Mouse (Mus musculus): ENCODE results near the gene Hs6st2. TPM values are rescaled to one million over a fixed set of nuclear protein-coding genes. Genes with fewer than 3 reads are reported as not detected.

The Hs6st2 gene
- not detected in 2 replicates for total RNA-seq (2012; rRNA removed)
- polyA plus RNA-seq (2012; ENCODE audit: insufficient read depth in 1 of 2, insufficient read length in 2 of 2, low read depth in 1 of 2, low replicate concordance in 2 of 2, missing spikeins in 1 of 2): not detected

GRCm38 (mm10) chrX:51681756-51682155, at the start of gene Hs6st2:
Hs6st2 (minus strand) TSS chrX:51681856.
- Histone ChIP-seq H3K79me2 (ENCODE audit: control insufficient read depth, insufficient read depth, low read length, poor library complexity) (no peaks in the 10 kb centered on the region), H3K4me3 (ENCODE audit: control insufficient read depth in 1 of 2, insufficient read depth in 1 of 2, low read depth in 2 of 2, low read length in 2 of 2) (no peak within 1 kb of the TSS), H3K36me3 (ENCODE audit: control insufficient read depth in 1 of 2, insufficient read depth in 2 of 2, low read length in 2 of 2) (peaks cover 0 to 8% of the 10 kb centered on the region in 2 experiments; a peak in 2 of 4 replicates), H3K9ac (ENCODE audit: control insufficient read depth, low read depth, low read length, poor library complexity, severe bottlenecking) (no peak within 1 kb of the TSS), H3K27ac (ENCODE audit: control insufficient read depth, low read depth, low read length) (no peak within 1 kb of the TSS), H3K9me3 (replicated peaks; ENCODE audit: insufficient read depth, low read length) (no peaks in the 10 kb centered on the region), H3K4me1 (ENCODE audit: control insufficient read depth in 1 of 2, insufficient read depth in 2 of 2, low read length in 2 of 2) (peaks cover 2 to 12% of the 10 kb centered on the region in 2 experiments; a peak in 2 of 4 replicates), H3K27me3 (ENCODE audit: control insufficient read depth in 1 of 2, insufficient read depth in 2 of 2, low read length in 2 of 2) (no peaks in the 10 kb centered on the region)
- no peak for DNase-seq (ENCODE audit: low read depth, low spot score)
- TF ChIP-seq SIN3A (IDR thresholded peaks at IDR 0.05; ENCODE audit: low read length): no peak
- TF ChIP-seq ELF1 (IDR thresholded peaks at IDR 0.05; ENCODE audit: low read depth, low read length): no peak
- TF ChIP-seq RAD21 (IDR thresholded peaks at IDR 0.05; ENCODE audit: low read depth, low read length): no peak
- no peak for TF ChIP-seq ZKSCAN1 (IDR thresholded peaks at IDR 0.05; ENCODE audit: low read depth, low read length)
- no peak for TF ChIP-seq MAZ (IDR thresholded peaks at IDR 0.05; ENCODE audit: low read depth, low read length)
- no peak for TF ChIP-seq USF1 (IDR thresholded peaks at IDR 0.05; ENCODE audit: low read depth, low read length)

DNA sequence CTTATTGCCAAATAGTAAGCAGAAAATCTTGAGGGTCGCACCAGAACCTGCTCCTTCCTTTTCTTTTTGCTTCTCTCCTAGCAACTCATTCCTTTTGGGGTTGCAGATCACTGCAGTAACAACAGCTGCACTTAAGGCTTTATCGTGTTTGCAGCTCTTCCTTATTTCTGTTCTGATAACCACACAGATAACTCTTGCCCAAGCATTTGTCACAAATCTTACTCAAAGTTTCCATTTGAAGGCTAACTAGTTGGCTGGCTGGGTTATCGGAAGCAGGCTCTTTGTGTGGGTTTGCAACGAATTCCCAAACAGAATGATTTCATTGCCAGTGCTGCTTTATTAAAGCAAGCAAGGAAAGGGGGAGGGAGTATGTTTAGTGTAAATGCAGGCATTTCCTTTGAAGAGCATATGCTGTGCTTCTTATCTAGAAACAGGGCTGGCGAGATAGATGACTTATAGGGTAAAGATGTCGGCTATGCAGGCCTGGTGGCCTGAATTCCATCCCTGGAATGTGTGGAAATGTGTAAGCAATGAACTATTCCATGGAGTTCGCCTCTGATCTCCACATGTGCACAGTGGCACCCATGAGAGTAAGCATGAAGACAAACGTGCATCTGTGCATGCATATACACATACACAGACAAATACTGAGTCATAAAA, 32.6 kb upstream of the Hs6st2 start:
- no peak for DNase-seq (ENCODE audit: low read depth, low spot score)
- no peaks in the 10 kb centered on the region for H3K36me3 ChIP-seq (ENCODE audit: control insufficient read depth in 1 of 2, insufficient read depth in 2 of 2, low read length in 2 of 2)
- no peaks in the 10 kb centered on the region for H3K4me1 ChIP-seq (ENCODE audit: control insufficient read depth in 1 of 2, insufficient read depth in 2 of 2, low read length in 2 of 2)
- H3K9ac ChIP-seq (ENCODE audit: control insufficient read depth, low read depth, low read length, poor library complexity, severe bottlenecking): no peak overlapping the region
- no peaks in the 10 kb centered on the region for H3K79me2 ChIP-seq (ENCODE audit: control insufficient read depth, insufficient read depth, low read length, poor library complexity)
- no peak overlapping the region for H3K4me3 ChIP-seq (ENCODE audit: control insufficient read depth in 1 of 2, insufficient read depth in 1 of 2, low read depth in 2 of 2, low read length in 2 of 2)
- no peaks in the 10 kb centered on the region for H3K27me3 ChIP-seq (ENCODE audit: control insufficient read depth in 1 of 2, insufficient read depth in 2 of 2, low read length in 2 of 2)
- H3K27ac ChIP-seq (ENCODE audit: control insufficient read depth, low read depth, low read length): no peak overlapping the region
- TF ChIP-seq NELFE (IDR thresholded peaks at IDR 0.05; ENCODE audit: low read depth, low read length) (no peak), POLR2AphosphoS5 (IDR thresholded peaks at IDR 0.05; ENCODE audit: borderline replicate concordance, low read depth, low read length) (no peak), CHD1 (IDR thresholded peaks at IDR 0.05; ENCODE audit: low read depth, low read length) (no peak), ZMIZ1 (IDR thresholded peaks at IDR 0.05; ENCODE audit: low read depth, low read length) (no peak), MXI1 (IDR thresholded peaks at IDR 0.05; ENCODE audit: low read depth, low read length) (no peak), MAZ (IDR thresholded peaks at IDR 0.05; ENCODE audit: low read depth, low read length) (no peak), ZC3H11A (IDR thresholded peaks at IDR 0.05; ENCODE audit: low read depth, low read length) (no peak), POLR2A (IDR thresholded peaks at IDR 0.05; ENCODE audit: control insufficient read depth in 1 of 2, insufficient read depth in 1 of 2, low read depth in 1 of 2, low read length in 2 of 2, poor library complexity in 1 of 2) (no peak), ZKSCAN1 (IDR thresholded peaks at IDR 0.05; ENCODE audit: low read depth, low read length) (no peak), USF2 (IDR thresholded peaks at IDR 0.05; ENCODE audit: borderline replicate concordance in 1 of 2, insufficient read depth in 1 of 2, low read depth in 1 of 2, low read length in 2 of 2) (no peak), GATA1 (IDR thresholded peaks at IDR 0.05; ENCODE audit: low read depth, low read length) (no peak)
- no peaks in the 10 kb centered on the region for H3K9me3 ChIP-seq (replicated peaks; ENCODE audit: insufficient read depth, low read length)

Data from MEL (cell line).